Mouse (Mus musculus) MEL-GATA-1-ER (cell line): ENCODE data around the gene Slc12a6.
A peak's percentile ranks its signal among the peaks of the same experiment; 100 is the strongest.
"Not testable (repeated sequence)": the region's sequence is repeated elsewhere in the genome, so short reads cannot be mapped to it uniquely, and the experiment has no call there.

Experiments
- DNase-seq: peaks from one replicate; pipeline ENCODE4 v3.0.0-alpha.2; 2012; ENCODE audit warnings: low read depth; ENCODE audit errors: extremely low read depth

The Slc12a6 gene

GRCm38 (mm10) chr2:112262779-112263295 is 2.8 kb upstream of the Slc12a6 start:
- peak; percentile 75 for DNase-seq

GRCm38 (mm10) chr2:112264364-112264763 is 1.3 kb upstream of the Slc12a6 start:
- DNase-seq, result no peak

GRCm38 (mm10) chr2:112266242-112266592 is 592 bp downstream of the Slc12a6 start, which contains the start of gene Gm21985:
Gene Gm21985, plus strand, starts transcription at chr2:112266314.
- peak; percentile 70 for DNase-seq

- DNase-seq, result no peak
Observed at GRCm38 (mm10) chr2:112266780-112267179, 1.2 kb downstream of the Slc12a6 start.

- peak; percentile 91 for DNase-seq
Observed at GRCm38 (mm10) chr2:112267547-112268269, 2.1 kb downstream of the Slc12a6 start.

- DNase-seq, result no peak
Observed at GRCm38 (mm10) chr2:112270011-112270410, 4.4 kb downstream of the Slc12a6 start.

GRCm38 (mm10) chr2:112272909-112273308 is 7.3 kb downstream of the Slc12a6 start:
- DNase-seq, result no peak

- no peak for DNase-seq
Observed at GRCm38 (mm10) chr2:112273474-112273873, 7.8 kb downstream of the Slc12a6 start.

- DNase-seq, result no peak
Observed at GRCm38 (mm10) chr2:112276870-112277269, 11.2 kb downstream of the Slc12a6 start.

GRCm38 (mm10) chr2:112282846-112283245 is 17.2 kb downstream of the Slc12a6 start:
- DNase-seq, result no peak

- peak; percentile 82 for DNase-seq
Observed at GRCm38 (mm10) chr2:112284363-112285030, 18.9 kb downstream of the Slc12a6 start.

GRCm38 (mm10) chr2:112285031-112285390 is 19.4 kb downstream of the Slc12a6 start:
- no peak for DNase-seq

- DNase-seq, result not testable (repeated sequence)
Observed at GRCm38 (mm10) chr2:112286062-112286461, 20.4 kb downstream of the Slc12a6 start.

- DNase-seq, result no peak
Observed at GRCm38 (mm10) chr2:112287059-112287458, 21.4 kb downstream of the Slc12a6 start.

GRCm38 (mm10) chr2:112289507-112289906 is 23.9 kb downstream of the Slc12a6 start:
- no peak for DNase-seq

GRCm38 (mm10) chr2:112292823-112293222 is 27.2 kb downstream of the Slc12a6 start:
- no peak for DNase-seq

- DNase-seq, result no peak
Observed at GRCm38 (mm10) chr2:112296211-112296610, 30.6 kb downstream of the Slc12a6 start.

GRCm38 (mm10) chr2:112298221-112298620 is 32.6 kb downstream of the Slc12a6 start:
- DNase-seq, result no peak

GRCm38 (mm10) chr2:112308671-112309070 is 43.0 kb downstream of the Slc12a6 start:
- no peak for DNase-seq

- DNase-seq, result peak; percentile 41
Observed at GRCm38 (mm10) chr2:112309161-112309600, 43.6 kb downstream of the Slc12a6 start.

- DNase-seq, result no peak
Observed at GRCm38 (mm10) chr2:112315638-112316037, 50.0 kb downstream of the Slc12a6 start.

- no peak for DNase-seq
Observed at GRCm38 (mm10) chr2:112318227-112318626, 52.6 kb downstream of the Slc12a6 start.

GRCm38 (mm10) chr2:112318905-112319304 is 53.3 kb downstream of the Slc12a6 start:
- no peak for DNase-seq
